Mouse (Mus musculus) kidney, embryonic 14.5 days (tissue): ENCODE data around the gene Adgb. TPM values are rescaled to one million over a fixed set of nuclear protein-coding genes. Genes with fewer than 3 reads are reported as not detected.

Experiments
- ATAC-seq: fragments of 200-750 bp; cut with Nextera tagmentation; 2 replicates; pipeline ENCODE4 v1.8.0; 2017; ENCODE audit warnings: moderate number of reproducible peaks, mild to moderate bottlenecking, moderate TSS enrichment, moderate library complexity; ENCODE audit not compliant: low FRiP score, low TSS enrichment
- H3K27ac ChIP-seq: fragments of 300-500 bp; sonication (generic); 2 replicates; pipeline ENCODE4 v1.5.1; 2014; ENCODE audit warnings: low read depth, mild to moderate bottlenecking, low read length, moderate library complexity, mixed read lengths
- H3K27me3 ChIP-seq: fragments of 300-500 bp; sonication (generic); 2 replicates; pipeline ENCODE4 v1.6.1; 2014; ENCODE audit warnings: mild to moderate bottlenecking, low read length; ENCODE audit not compliant: control insufficient read depth, insufficient read depth
- H3K36me3 ChIP-seq: fragments of 300-500 bp; sonication (generic); 2 replicates; pipeline ENCODE4 v1.6.1; 2014; ENCODE audit warnings: low read length, mixed read lengths; ENCODE audit not compliant: control insufficient read depth, insufficient read depth
- H3K4me1 ChIP-seq: fragments of 300-500 bp; sonication (generic); 2 replicates; pipeline ENCODE4 v1.6.1; 2014; ENCODE audit warnings: low read length, mixed read lengths; ENCODE audit not compliant: control insufficient read depth, insufficient read depth
- H3K4me2 ChIP-seq: fragments of 300-500 bp; sonication (generic); replicated peaks from 2 replicates; pipeline ENCODE4 v1.6.1; 2014; ENCODE audit warnings: low read depth, mild to moderate bottlenecking, low read length
- H3K4me3 ChIP-seq: fragments of 300-500 bp; sonication (generic); 2 replicates; pipeline ENCODE4 v1.5.1; 2014; ENCODE audit warnings: mild to moderate bottlenecking, low read length
- H3K9ac ChIP-seq: fragments of 300-500 bp; sonication (generic); 2 replicates; pipeline ENCODE4 v1.6.1; 2014; ENCODE audit warnings: low read depth, mild to moderate bottlenecking, low read length, moderate library complexity
- H3K9me3 ChIP-seq: fragments of 300-500 bp; sonication (generic); 2 replicates; pipeline ENCODE4 v1.6.1; 2016; ENCODE audit warnings: low read length; ENCODE audit not compliant: control insufficient read depth
- WGBS: fragments of 180-500 bp; shearing (Covaris S2); extraction: QIAGEN DNeasy Blood & Tissue Kit; methylation state at CpG from one replicate; pipeline ENCODE4 v1.1.7; 2014; 5-methylcytosine and 5-hydroxymethylcytosine counted together
- polyA plus RNA-seq: library from polyadenylated mRNA; unstranded; fragments of >200 nt; fragmentation: Nextera tagmentation; extraction: Ambion mirVana; gene quantifications from 2 replicates; pipeline ENCODE4 v1.2.1, GENCODE M21; 2014

The Adgb gene
- polyA plus RNA-seq, 1 experiment from 2014 or later: 0.08 TPM

GRCm38 (mm10) chr10:10374629-10375028, 97.5 kb downstream of the Adgb start:
- WGBS: 55% methylated on average over 1 of the region's 1 CpGs
- ATAC-seq: no peak
- Histone ChIP-seq H3K27me3 (no peaks in the 10 kb centered on the region), H3K9ac (no peak overlapping the region), H3K4me1 (no peaks in the 10 kb centered on the region), H3K4me2 (no peak overlapping the region), H3K4me3 (no peak overlapping the region), H3K27ac (no peak overlapping the region), H3K9me3 (no peaks in the 10 kb centered on the region), H3K36me3 (no peaks in the 10 kb centered on the region)

- Histone ChIP-seq H3K27ac (no peak overlapping the region), H3K4me2 (no peak overlapping the region), H3K4me1 (no peaks in the 10 kb centered on the region), H3K9ac (no peak overlapping the region), H3K9me3 (no peaks in the 10 kb centered on the region), H3K4me3 (no peak overlapping the region), H3K36me3 (no peaks in the 10 kb centered on the region), H3K27me3 (no peaks in the 10 kb centered on the region)
- ATAC-seq: no peak
- WGBS: 76% methylated on average over 1 of the region's 1 CpGs
Measured at GRCm38 (mm10) chr10:10364025-10364424, 108.1 kb downstream of the Adgb start.

- Histone ChIP-seq H3K9me3 (no peaks in the 10 kb centered on the region), H3K4me1 (no peaks in the 10 kb centered on the region), H3K4me3 (no peak overlapping the region), H3K27me3 (no peaks in the 10 kb centered on the region), H3K4me2 (no peak overlapping the region), H3K36me3 (no peaks in the 10 kb centered on the region), H3K27ac (no peak overlapping the region), H3K9ac (no peak overlapping the region)
- peak; percentile 86 for ATAC-seq
- WGBS: 23% methylated on average over 3 of the region's 3 CpGs
Measured at GRCm38 (mm10) chr10:10355605-10356227, 116.4 kb downstream of the Adgb start.

GRCm38 (mm10) chr10:10352184-10352583, 119.9 kb downstream of the Adgb start:
- Histone ChIP-seq H3K9me3 (no peaks in the 10 kb centered on the region), H3K27ac (no peak overlapping the region), H3K9ac (no peak overlapping the region), H3K4me3 (no peak overlapping the region), H3K27me3 (no peaks in the 10 kb centered on the region), H3K4me1 (no peaks in the 10 kb centered on the region), H3K4me2 (no peak overlapping the region), H3K36me3 (no peaks in the 10 kb centered on the region)
- 85% methylated on average over 3 of the region's 3 CpGs for WGBS
- ATAC-seq: no peak

GRCm38 (mm10) chr10:10350550-10350949, 121.6 kb downstream of the Adgb start:
- Histone ChIP-seq H3K4me2 (no peak overlapping the region), H3K27ac (no peak overlapping the region), H3K4me1 (no peaks in the 10 kb centered on the region), H3K9ac (no peak overlapping the region), H3K27me3 (no peaks in the 10 kb centered on the region), H3K36me3 (no peaks in the 10 kb centered on the region), H3K9me3 (no peaks in the 10 kb centered on the region), H3K4me3 (no peak overlapping the region)
- WGBS: 92% methylated on average over 3 of the region's 3 CpGs
- ATAC-seq: no peak

GRCm38 (mm10) chr10:10343930-10344329, 128.2 kb downstream of the Adgb start:
- no peaks in the 10 kb centered on the region for H3K27me3 ChIP-seq
- no peak overlapping the region for H3K27ac ChIP-seq
- H3K36me3 ChIP-seq: no peaks in the 10 kb centered on the region
- no peaks in the 10 kb centered on the region for H3K9me3 ChIP-seq
- no peak overlapping the region for H3K4me2 ChIP-seq
- H3K9ac ChIP-seq: no peak overlapping the region
- 72% methylated on average over 3 of the region's 3 CpGs for WGBS
- H3K4me3 ChIP-seq: no peak overlapping the region
- no peaks in the 10 kb centered on the region for H3K4me1 ChIP-seq
- ATAC-seq: no peak

- no peak overlapping the region for H3K9ac ChIP-seq
- no peak overlapping the region for H3K27ac ChIP-seq
- H3K9me3 ChIP-seq: no peaks in the 10 kb centered on the region
- no peak for ATAC-seq
- no peak overlapping the region for H3K4me2 ChIP-seq
- WGBS: 88% methylated on average over 2 of the region's 2 CpGs
- no peak overlapping the region for H3K4me3 ChIP-seq
- no peaks in the 10 kb centered on the region for H3K27me3 ChIP-seq
- no peaks in the 10 kb centered on the region for H3K4me1 ChIP-seq
- no peaks in the 10 kb centered on the region for H3K36me3 ChIP-seq
Measured at GRCm38 (mm10) chr10:10325560-10325959, 146.6 kb downstream of the Adgb start.

- no peaks in the 10 kb centered on the region; the same call in 1 of the 2 replicates for H3K27me3 ChIP-seq
- no peak overlapping the region for H3K9ac ChIP-seq
- no peak overlapping the region for H3K27ac ChIP-seq
- H3K4me3 ChIP-seq: no peak overlapping the region
- no peak for ATAC-seq
- no peaks in the 10 kb centered on the region for H3K4me1 ChIP-seq
- WGBS: 85% methylated on average over 11 of the region's 11 CpGs
- no peaks in the 10 kb centered on the region for H3K9me3 ChIP-seq
- no peaks in the 10 kb centered on the region for H3K36me3 ChIP-seq
- H3K4me2 ChIP-seq: no peak overlapping the region
Measured at GRCm38 (mm10) chr10:10322961-10323360, 149.2 kb downstream of the Adgb start.

GRCm38 (mm10) chr10:10321119-10321781, 150.9 kb downstream of the Adgb start:
- no peaks in the 10 kb centered on the region for H3K36me3 ChIP-seq
- peak overlapping the region; percentile 2; the same call in 1 of the 2 replicates for H3K4me3 ChIP-seq
- WGBS: 9% methylated on average over 20 of the region's 20 CpGs
- H3K9me3 ChIP-seq: no peaks in the 10 kb centered on the region
- peak overlapping the region; percentile 24; the same call in 1 of the 2 replicates for H3K4me2 ChIP-seq
- no peaks in the 10 kb centered on the region for H3K4me1 ChIP-seq
- no peak overlapping the region for H3K9ac ChIP-seq
- no peak overlapping the region for H3K27ac ChIP-seq
- no peaks in the 10 kb centered on the region; the same call in 1 of the 2 replicates for H3K27me3 ChIP-seq
- ATAC-seq: peak; percentile 95
